ENCODE assay signal across 29 mouse cellular contexts in the genomic region with DNA sequence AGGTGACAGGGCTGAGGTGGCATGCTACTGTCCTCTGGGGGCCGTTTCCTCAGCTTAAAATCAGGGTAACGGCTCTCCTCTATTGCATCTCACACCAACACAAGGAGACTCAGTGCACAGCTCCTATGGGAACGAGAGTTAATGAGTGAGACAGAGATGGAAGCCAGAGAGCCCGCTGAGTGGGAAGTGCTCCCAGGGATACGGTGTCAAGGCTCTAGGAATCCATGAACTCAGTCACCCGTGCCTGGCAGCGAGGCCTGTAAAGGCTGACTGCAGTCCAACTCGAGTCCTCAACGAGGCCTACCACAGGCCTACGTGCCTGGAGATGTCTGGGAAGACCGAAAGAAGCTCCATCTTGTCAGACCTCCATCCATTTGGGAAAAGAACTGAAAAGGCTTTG. TPM values are rescaled to one million over a fixed set of nuclear protein-coding genes. Genes with fewer than 3 reads are reported as not detected.
DNase-seq lines count a peak whose midpoint lies in the region; ATAC-seq and TF ChIP-seq lines count a peak whose summit lies in the region.
"Had no signal": no experiment of that assay in that cellular context is flagged by ENCODE, and none has a peak within 500 bp of the region (broad histone marks: within the 10 kb centered on the region; RNA-seq: fewer than 3 reads in every experiment).

No protein-coding gene starts in this region.

- H3K36me3 ChIP-seq in hindbrain, postnatal 0 days (ENCODE audit: insufficient read depth, low read length): peaks cover 42% of the 10 kb centered on the region
- H3K36me3 ChIP-seq in hindbrain, embryonic 11.5 days (ENCODE audit: control insufficient read depth, insufficient read depth, low read length): peaks cover 7% of the 10 kb centered on the region
- H3K36me3 ChIP-seq in midbrain, postnatal 0 days (ENCODE audit: insufficient read depth, low read length): peaks cover 62% of the 10 kb centered on the region
- H3K36me3 ChIP-seq in midbrain, embryonic 11.5 days (ENCODE audit: control insufficient read depth, insufficient read depth, low read length): peaks cover 28% of the 10 kb centered on the region

- peak; percentile 28 to 37 for DNase-seq in cerebellum, postnatal 36 days
- DNase-seq in cerebellum, adult 9-11 months: no peak
- DNase-seq in hindbrain, postnatal 0 days (ENCODE audit: low spot score): peak; percentile 70
- no peak for DNase-seq in hindbrain, embryonic 11.5 days (ENCODE audit: low spot score)
- DNase-seq in midbrain, postnatal 0 days (ENCODE audit: low spot score): peak; percentile 75
- no peak for DNase-seq in midbrain, embryonic 11.5 days (ENCODE audit: low spot score, missing footprints)
- DNase-seq: adrenal gland, postnatal 14 days; kidney, adult 8-10 months; kidney, postnatal 10 days; liver, postnatal 0 days; spleen, adult 18-20 months had no signal

- no peak overlapping the region for H3K27ac ChIP-seq in hindbrain, postnatal 0 days
- no peak overlapping the region for H3K27ac ChIP-seq in hindbrain, embryonic 11.5 days (ENCODE audit: low read depth, low read length)
- no peak overlapping the region for H3K27ac ChIP-seq in midbrain, postnatal 0 days (ENCODE audit: low read depth, low read length)
- no peak overlapping the region for H3K27ac ChIP-seq in midbrain, embryonic 11.5 days (ENCODE audit: low read depth, low read length)
- H3K27ac ChIP-seq: embryonic facial prominence, embryonic 12.5 days; hindbrain, embryonic 14.5 days; intestine, embryonic 15.5 days; left cerebral cortex, adult 2 months; limb, embryonic 10.5 days; macrophage had no signal

- no peak overlapping the region for H3K4me3 ChIP-seq in hindbrain, postnatal 0 days (ENCODE audit: low read length)
- no peak overlapping the region for H3K4me3 ChIP-seq in hindbrain, embryonic 11.5 days (ENCODE audit: low read depth, low read length)
- no peak overlapping the region for H3K4me3 ChIP-seq in midbrain, postnatal 0 days (ENCODE audit: low read depth, low read length)
- no peak overlapping the region for H3K4me3 ChIP-seq in midbrain, embryonic 11.5 days (ENCODE audit: low read depth, low read length)
- H3K4me3 ChIP-seq: embryonic facial prominence, embryonic 12.5 days; intestine, embryonic 15.5 days; left cerebral cortex, adult 2 months; limb, embryonic 10.5 days had no signal

- no peak for TF ChIP-seq CTCF in hindbrain, postnatal 0 days (IDR thresholded peaks at IDR 0.05; ENCODE audit: low read depth)
- TF ChIP-seq CTCF in midbrain, postnatal 0 days (IDR thresholded peaks at IDR 0.05): no peak

- no peak overlapping the region for H3K9ac ChIP-seq in hindbrain, postnatal 0 days (replicated peaks; ENCODE audit: low read length)
- no peak overlapping the region for H3K9ac ChIP-seq in hindbrain, embryonic 11.5 days (ENCODE audit: low read depth, low read length)
- no peak overlapping the region for H3K9ac ChIP-seq in midbrain, postnatal 0 days (replicated peaks; ENCODE audit: low read length, poor library complexity, severe bottlenecking)
- no peak overlapping the region for H3K9ac ChIP-seq in midbrain, embryonic 11.5 days (ENCODE audit: low read length)
- H3K9ac ChIP-seq: embryonic facial prominence, embryonic 12.5 days; hindbrain, embryonic 14.5 days; intestine, embryonic 15.5 days; liver, postnatal 0 days had no signal

- no peaks in the 10 kb centered on the region for H3K27me3 ChIP-seq in hindbrain, postnatal 0 days (ENCODE audit: insufficient read depth, low read length)
- H3K27me3 ChIP-seq in hindbrain, embryonic 11.5 days (ENCODE audit: control insufficient read depth, insufficient read depth, low read length): no peaks in the 10 kb centered on the region
- no peaks in the 10 kb centered on the region for H3K27me3 ChIP-seq in midbrain, postnatal 0 days (ENCODE audit: insufficient read depth, low read length)
- H3K27me3 ChIP-seq in midbrain, embryonic 11.5 days (ENCODE audit: control insufficient read depth, insufficient read depth, low read length): no peaks in the 10 kb centered on the region
- H3K27me3 ChIP-seq: embryonic facial prominence, embryonic 12.5 days; intestine, embryonic 15.5 days had no signal

- no peaks in the 10 kb centered on the region for H3K9me3 ChIP-seq in hindbrain, postnatal 0 days (ENCODE audit: low read length)
- no peaks in the 10 kb centered on the region for H3K9me3 ChIP-seq in hindbrain, embryonic 11.5 days (ENCODE audit: control insufficient read depth, low read length)
- no peaks in the 10 kb centered on the region for H3K9me3 ChIP-seq in midbrain, postnatal 0 days (ENCODE audit: low read length)
- no peaks in the 10 kb centered on the region for H3K9me3 ChIP-seq in midbrain, embryonic 11.5 days (ENCODE audit: control insufficient read depth, low read length)
- H3K9me3 ChIP-seq: embryonic facial prominence, embryonic 12.5 days; intestine, embryonic 15.5 days; limb, embryonic 10.5 days had no signal

- 57% methylated on average over 11 of the region's 11 CpGs for WGBS in hindbrain, postnatal 0 days
- WGBS in hindbrain, embryonic 11.5 days: 87% methylated on average over 11 of the region's 11 CpGs
- WGBS in midbrain, postnatal 0 days: 80% methylated on average over 11 of the region's 11 CpGs
- 88% methylated on average over 11 of the region's 11 CpGs for WGBS in midbrain, embryonic 11.5 days

- no peaks in the 10 kb centered on the region for H3K4me1 ChIP-seq in hindbrain, postnatal 0 days (ENCODE audit: insufficient read depth, low read length)
- H3K4me1 ChIP-seq in hindbrain, embryonic 11.5 days (replicated peaks; ENCODE audit: control insufficient read depth, insufficient read depth, low read length): no peaks in the 10 kb centered on the region
- no peaks in the 10 kb centered on the region for H3K4me1 ChIP-seq in midbrain, postnatal 0 days (ENCODE audit: insufficient read depth, low read length)
- H3K4me1 ChIP-seq in midbrain, embryonic 11.5 days (ENCODE audit: control insufficient read depth, insufficient read depth, low read length): no peaks in the 10 kb centered on the region
- H3K4me1 ChIP-seq: intestine, embryonic 15.5 days had no signal

- ATAC-seq in hindbrain, postnatal 0 days: peak; percentile 74
- no peak for ATAC-seq in hindbrain, embryonic 11.5 days (ENCODE audit: low FRiP score)
- no peak for ATAC-seq in midbrain, postnatal 0 days (ENCODE audit: low FRiP score)
- no peak for ATAC-seq in midbrain, embryonic 11.5 days (ENCODE audit: low FRiP score)
- ATAC-seq in CD4-positive, CD25-positive, alpha-beta regulatory T cell, adult 4 months: no peak
- ATAC-seq: intestine, embryonic 15.5 days; liver, postnatal 0 days; lung, postnatal 0 days; midbrain, embryonic 16.5 days had no signal

- H3K4me2 ChIP-seq in hindbrain, postnatal 0 days (ENCODE audit: low read depth, low read length): no peak overlapping the region
- H3K4me2 ChIP-seq in hindbrain, embryonic 11.5 days (replicated peaks; ENCODE audit: low read depth, low read length): no peak overlapping the region
- H3K4me2 ChIP-seq in midbrain, postnatal 0 days (ENCODE audit: low read depth, low read length, poor library complexity, severe bottlenecking): no peak overlapping the region
- no peak overlapping the region for H3K4me2 ChIP-seq in midbrain, embryonic 11.5 days
- H3K4me2 ChIP-seq: embryonic facial prominence, embryonic 12.5 days; hindbrain, embryonic 14.5 days; intestine, embryonic 15.5 days; liver, embryonic 11.5 days had no signal

RNA-seq across cellular contexts. Expression of gene Eftud2, which starts 21.8 kb away (rescaled TPM):
- total RNA-seq in hindbrain, postnatal 0 days (2014; rRNA removed): 63.8 and 70.8 TPM in 2 replicates
- polyA plus RNA-seq in hindbrain, postnatal 0 days (2015; fragmentation: Nextera tagmentation; extraction: Ambion mirVana): 104 and 106 TPM in 2 replicates
- polyA plus RNA-seq in hindbrain, embryonic 11.5 days (2014; fragmentation: Nextera tagmentation; extraction: Ambion mirVana): 205 and 222 TPM in 2 replicates
- total RNA-seq in midbrain, postnatal 0 days (2014; rRNA removed): 63.0 and 69.8 TPM in 2 replicates
- polyA plus RNA-seq in midbrain, postnatal 0 days (2015; fragmentation: Nextera tagmentation; extraction: Ambion mirVana): 104 and 105 TPM in 2 replicates
- polyA plus RNA-seq in midbrain, embryonic 11.5 days (2014; fragmentation: Nextera tagmentation; extraction: Ambion mirVana): 240 and 252 TPM in 2 replicates
- 100 to 1,000 TPM in 1 of 2 experiments, 10 to 100 TPM in 1; 97.2 to 170 TPM for polyA plus RNA-seq in CD4-positive, CD25-positive, alpha-beta regulatory T cell, adult 4 months (2017; shearing (Covaris generic))

RNA-seq across cellular contexts. Expression of gene Ccdc103, which starts 22.1 kb away (rescaled TPM):
- 0.25 and 0.31 TPM in 2 replicates for total RNA-seq in hindbrain, postnatal 0 days (2014; rRNA removed)
- 2.2 and 2.4 TPM in 2 replicates for polyA plus RNA-seq in hindbrain, postnatal 0 days (2015; fragmentation: Nextera tagmentation; extraction: Ambion mirVana)
- 1.2 and 2.0 TPM in 2 replicates for polyA plus RNA-seq in hindbrain, embryonic 11.5 days (2014; fragmentation: Nextera tagmentation; extraction: Ambion mirVana)
- total RNA-seq in midbrain, postnatal 0 days (2014; rRNA removed): 0.33 and 1.6 TPM in 2 replicates
- 1.7 and 1.8 TPM in 2 replicates for polyA plus RNA-seq in midbrain, postnatal 0 days (2015; fragmentation: Nextera tagmentation; extraction: Ambion mirVana)
- polyA plus RNA-seq in midbrain, embryonic 11.5 days (2014; fragmentation: Nextera tagmentation; extraction: Ambion mirVana): 1.6 and 1.9 TPM in 2 replicates
- not detected for polyA plus RNA-seq in CD4-positive, CD25-positive, alpha-beta regulatory T cell, adult 4 months (2017; shearing (Covaris generic))
- total RNA-seq: gastrocnemius, adult 8-10 months; heart, postnatal 25 days; neutrophil, adult 5-6 weeks had no signal
- polyA plus RNA-seq: macrophage had no signal

RNA-seq across cellular contexts. Expression of gene Higd1b, which starts 23.3 kb away (rescaled TPM):
- 12.4 and 15.8 TPM in 2 replicates for total RNA-seq in hindbrain, postnatal 0 days (2014; rRNA removed)
- polyA plus RNA-seq in hindbrain, postnatal 0 days (2015; fragmentation: Nextera tagmentation; extraction: Ambion mirVana): 14.5 and 15.0 TPM in 2 replicates
- polyA plus RNA-seq in hindbrain, embryonic 11.5 days (2014; fragmentation: Nextera tagmentation; extraction: Ambion mirVana): not detected in 2 replicates
- 12.3 and 12.8 TPM in 2 replicates for total RNA-seq in midbrain, postnatal 0 days (2014; rRNA removed)
- 13.1 and 15.3 TPM in 2 replicates for polyA plus RNA-seq in midbrain, postnatal 0 days (2015; fragmentation: Nextera tagmentation; extraction: Ambion mirVana)
- not detected in 2 replicates for polyA plus RNA-seq in midbrain, embryonic 11.5 days (2014; fragmentation: Nextera tagmentation; extraction: Ambion mirVana)
- not detected for polyA plus RNA-seq in CD4-positive, CD25-positive, alpha-beta regulatory T cell, adult 4 months (2017; shearing (Covaris generic))
- total RNA-seq: neutrophil, adult 5-6 weeks had no signal
- polyA plus RNA-seq: C2C12; embryonic facial prominence, embryonic 12.5 days; forebrain, embryonic 11.5 days; limb, embryonic 10.5 days; liver, embryonic 11.5 days; liver, postnatal 0 days; macrophage had no signal

RNA-seq across cellular contexts. Expression of gene Fam187a, which starts 26.0 kb away (rescaled TPM):
- not detected in 2 replicates for total RNA-seq in hindbrain, postnatal 0 days (2014; rRNA removed)
- polyA plus RNA-seq in hindbrain, postnatal 0 days (2015; fragmentation: Nextera tagmentation; extraction: Ambion mirVana): not detected in 2 replicates
- polyA plus RNA-seq in hindbrain, embryonic 11.5 days (2014; fragmentation: Nextera tagmentation; extraction: Ambion mirVana): not detected in 2 replicates
- total RNA-seq in midbrain, postnatal 0 days (2014; rRNA removed): not detected in 2 replicates
- 0.12 TPM in 1 of 2 replicates, not detected in the other for polyA plus RNA-seq in midbrain, postnatal 0 days (2015; fragmentation: Nextera tagmentation; extraction: Ambion mirVana)
- polyA plus RNA-seq in midbrain, embryonic 11.5 days (2014; fragmentation: Nextera tagmentation; extraction: Ambion mirVana): 0.10 and 0.11 TPM in 2 replicates
- polyA plus RNA-seq in CD4-positive, CD25-positive, alpha-beta regulatory T cell, adult 4 months (2017; shearing (Covaris generic)): not detected
- total RNA-seq: adrenal gland, postnatal 14 days; gastrocnemius, adult 8-10 months; heart, adult 8-10 months; heart, postnatal 25 days; left cerebral cortex, adult 2 months; neutrophil, adult 5-6 weeks had no signal
- polyA plus RNA-seq: embryonic facial prominence, embryonic 12.5 days; forebrain, embryonic 11.5 days; heart, embryonic 14.5 days; intestine, embryonic 15.5 days; limb, embryonic 10.5 days; liver, embryonic 11.5 days; liver, postnatal 0 days; lung, postnatal 0 days; macrophage; midbrain, embryonic 16.5 days; thymus, postnatal 0 days had no signal

RNA-seq across cellular contexts. Expression of gene Gjc1, which starts 39.5 kb away (rescaled TPM):
- 13.2 and 18.0 TPM in 2 replicates for total RNA-seq in hindbrain, postnatal 0 days (2014; rRNA removed)
- 21.3 and 24.1 TPM in 2 replicates for polyA plus RNA-seq in hindbrain, postnatal 0 days (2015; fragmentation: Nextera tagmentation; extraction: Ambion mirVana)
- polyA plus RNA-seq in hindbrain, embryonic 11.5 days (2014; fragmentation: Nextera tagmentation; extraction: Ambion mirVana): 78.5 and 82.8 TPM in 2 replicates
- total RNA-seq in midbrain, postnatal 0 days (2014; rRNA removed): 18.1 and 18.8 TPM in 2 replicates
- 14.8 and 17.8 TPM in 2 replicates for polyA plus RNA-seq in midbrain, postnatal 0 days (2015; fragmentation: Nextera tagmentation; extraction: Ambion mirVana)
- 85.5 and 87.8 TPM in 2 replicates for polyA plus RNA-seq in midbrain, embryonic 11.5 days (2014; fragmentation: Nextera tagmentation; extraction: Ambion mirVana)
- under 1 TPM in 1 of 2 experiments, not detected in 1; 0.28 TPM for polyA plus RNA-seq in CD4-positive, CD25-positive, alpha-beta regulatory T cell, adult 4 months (2017; shearing (Covaris generic))
- total RNA-seq: neutrophil, adult 5-6 weeks had no signal
- polyA plus RNA-seq: macrophage had no signal

Comparison
In these comparisons a context has a peak if more than half of its experiments do, and no peak if none do; other contexts are left out.
1. DNase-seq: peak in cerebellum, postnatal 36 days (2 of 2), hindbrain, postnatal 0 days (single experiment) and midbrain, postnatal 0 days (single experiment); none in cerebellum, adult 9-11 months (single experiment), hindbrain, embryonic 11.5 days (single experiment) and midbrain, embryonic 11.5 days (single experiment).
2. RNA of gene Higd1b, which starts 23.3 kb away (polyA plus RNA-seq): 14.5 to 15.0 TPM in hindbrain, postnatal 0 days and 13.1 to 15.3 TPM in midbrain, postnatal 0 days; not detected in hindbrain, embryonic 11.5 days, not detected in midbrain, embryonic 11.5 days and not detected in CD4-positive, CD25-positive, alpha-beta regulatory T cell, adult 4 months; every median in the first group is over 10 times any median in the second.